Mouse (Mus musculus): Measurements from ENCODE around the gene Six3. TPM values are rescaled to one million over a fixed set of nuclear protein-coding genes. Genes with fewer than 3 reads are reported as not detected.

Six3 gene
- polyA plus RNA-seq, 1 experiment, result not detected

- no peak overlapping the region for H3K27ac ChIP-seq (ENCODE audit: control insufficient read depth, insufficient read depth, low read depth, low read length)
- H3K4me3 ChIP-seq (ENCODE audit: control insufficient read depth, low read depth, low read length), result no peak overlapping the region
- peaks cover 6% of the 10 kb centered on the region for H3K4me1 ChIP-seq (ENCODE audit: control insufficient read depth, insufficient read depth, low read length)
- H3K36me3 ChIP-seq (ENCODE audit: control insufficient read depth, insufficient read depth, low read length), result no peaks in the 10 kb centered on the region
- H3K27me3 ChIP-seq (ENCODE audit: control insufficient read depth, insufficient read depth, low read length), result peaks cover 5% of the 10 kb centered on the region
- no peak for TF ChIP-seq POLR2A (IDR thresholded peaks at IDR 0.05; ENCODE audit: control insufficient read depth, low read depth, low read length)
- no peak for TF ChIP-seq CTCF (IDR thresholded peaks at IDR 0.05; ENCODE audit: control insufficient read depth, insufficient read depth, insufficient replicate concordance, low read depth, low read length)
Measured at GRCm38 (mm10) chr17:85629396-85629795, 16.0 kb downstream of the Six3 start.

GRCm38 (mm10) chr17:85630296-85631050 lies 17.1 kb downstream of the Six3 start:
- H3K27ac ChIP-seq (ENCODE audit: control insufficient read depth, insufficient read depth, low read depth, low read length), result no peak overlapping the region
- peaks cover 6% of the 10 kb centered on the region for H3K4me1 ChIP-seq (ENCODE audit: control insufficient read depth, insufficient read depth, low read length)
- no peaks in the 10 kb centered on the region for H3K36me3 ChIP-seq (ENCODE audit: control insufficient read depth, insufficient read depth, low read length)
- TF ChIP-seq POLR2A (IDR thresholded peaks at IDR 0.05; ENCODE audit: control insufficient read depth, low read depth, low read length) (no peak), CTCF (IDR thresholded peaks at IDR 0.05; ENCODE audit: control insufficient read depth, insufficient read depth, insufficient replicate concordance, low read depth, low read length) (no peak)
- no peak overlapping the region for H3K4me3 ChIP-seq (ENCODE audit: control insufficient read depth, low read depth, low read length)
- peaks cover 2% of the 10 kb centered on the region; the same call in 1 of the 2 replicates for H3K27me3 ChIP-seq (ENCODE audit: control insufficient read depth, insufficient read depth, low read length)

GRCm38 (mm10) chr17:85631106-85631505 lies 17.7 kb downstream of the Six3 start:
- H3K27ac ChIP-seq (ENCODE audit: control insufficient read depth, insufficient read depth, low read depth, low read length), result no peak overlapping the region
- no peaks in the 10 kb centered on the region for H3K27me3 ChIP-seq (ENCODE audit: control insufficient read depth, insufficient read depth, low read length)
- H3K36me3 ChIP-seq (ENCODE audit: control insufficient read depth, insufficient read depth, low read length), result no peaks in the 10 kb centered on the region
- H3K4me3 ChIP-seq (ENCODE audit: control insufficient read depth, low read depth, low read length), result no peak overlapping the region
- peaks cover 4% of the 10 kb centered on the region for H3K4me1 ChIP-seq (ENCODE audit: control insufficient read depth, insufficient read depth, low read length)
- no peak for TF ChIP-seq POLR2A (IDR thresholded peaks at IDR 0.05; ENCODE audit: control insufficient read depth, low read depth, low read length)
- TF ChIP-seq CTCF (IDR thresholded peaks at IDR 0.05; ENCODE audit: control insufficient read depth, insufficient read depth, insufficient replicate concordance, low read depth, low read length), result peak; percentile 56; the same call in 1 of the 2 replicates

GRCm38 (mm10) chr17:85633619-85634018 lies 20.2 kb downstream of the Six3 start:
- H3K27me3 ChIP-seq (ENCODE audit: control insufficient read depth, insufficient read depth, low read length), result no peaks in the 10 kb centered on the region
- no peak overlapping the region for H3K4me3 ChIP-seq (ENCODE audit: control insufficient read depth, low read depth, low read length)
- no peaks in the 10 kb centered on the region for H3K36me3 ChIP-seq (ENCODE audit: control insufficient read depth, insufficient read depth, low read length)
- no peak overlapping the region for H3K27ac ChIP-seq (ENCODE audit: control insufficient read depth, insufficient read depth, low read depth, low read length)
- peaks cover 2% of the 10 kb centered on the region; the same call in 1 of the 2 replicates for H3K4me1 ChIP-seq (ENCODE audit: control insufficient read depth, insufficient read depth, low read length)
- TF ChIP-seq CTCF (IDR thresholded peaks at IDR 0.05; ENCODE audit: control insufficient read depth, insufficient read depth, insufficient replicate concordance, low read depth, low read length) (peak; percentile 72), POLR2A (IDR thresholded peaks at IDR 0.05; ENCODE audit: control insufficient read depth, low read depth, low read length) (no peak)

- H3K27ac ChIP-seq (ENCODE audit: control insufficient read depth, insufficient read depth, low read depth, low read length), result no peak overlapping the region
- H3K27me3 ChIP-seq (ENCODE audit: control insufficient read depth, insufficient read depth, low read length), result no peaks in the 10 kb centered on the region
- H3K36me3 ChIP-seq (ENCODE audit: control insufficient read depth, insufficient read depth, low read length), result no peaks in the 10 kb centered on the region
- no peaks in the 10 kb centered on the region for H3K4me1 ChIP-seq (ENCODE audit: control insufficient read depth, insufficient read depth, low read length)
- no peak for TF ChIP-seq POLR2A (IDR thresholded peaks at IDR 0.05; ENCODE audit: control insufficient read depth, low read depth, low read length)
- TF ChIP-seq CTCF (IDR thresholded peaks at IDR 0.05; ENCODE audit: control insufficient read depth, insufficient read depth, insufficient replicate concordance, low read depth, low read length), result no peak
- H3K4me3 ChIP-seq (ENCODE audit: control insufficient read depth, low read depth, low read length), result no peak overlapping the region
Measured at GRCm38 (mm10) chr17:85637876-85638275, 24.5 kb downstream of the Six3 start.

GRCm38 (mm10) chr17:85645312-85645711 lies 31.9 kb downstream of the Six3 start:
- H3K4me3 ChIP-seq (ENCODE audit: control insufficient read depth, low read depth, low read length), result no peak overlapping the region
- no peaks in the 10 kb centered on the region; the same call in 1 of the 2 replicates for H3K4me1 ChIP-seq (ENCODE audit: control insufficient read depth, insufficient read depth, low read length)
- no peak for TF ChIP-seq POLR2A (IDR thresholded peaks at IDR 0.05; ENCODE audit: control insufficient read depth, low read depth, low read length)
- TF ChIP-seq CTCF (IDR thresholded peaks at IDR 0.05; ENCODE audit: control insufficient read depth, insufficient read depth, insufficient replicate concordance, low read depth, low read length), result no peak
- H3K27ac ChIP-seq (ENCODE audit: control insufficient read depth, insufficient read depth, low read depth, low read length), result no peak overlapping the region
- H3K36me3 ChIP-seq (ENCODE audit: control insufficient read depth, insufficient read depth, low read length), result no peaks in the 10 kb centered on the region
- no peaks in the 10 kb centered on the region for H3K27me3 ChIP-seq (ENCODE audit: control insufficient read depth, insufficient read depth, low read length)

GRCm38 (mm10) chr17:85645718-85646665 lies 32.6 kb downstream of the Six3 start:
- H3K27me3 ChIP-seq (ENCODE audit: control insufficient read depth, insufficient read depth, low read length), result no peaks in the 10 kb centered on the region
- H3K4me1 ChIP-seq (ENCODE audit: control insufficient read depth, insufficient read depth, low read length), result no peaks in the 10 kb centered on the region; the same call in 1 of the 2 replicates
- no peaks in the 10 kb centered on the region for H3K36me3 ChIP-seq (ENCODE audit: control insufficient read depth, insufficient read depth, low read length)
- H3K4me3 ChIP-seq (ENCODE audit: control insufficient read depth, low read depth, low read length), result no peak overlapping the region; the same call in 1 of the 2 replicates
- H3K27ac ChIP-seq (ENCODE audit: control insufficient read depth, insufficient read depth, low read depth, low read length), result no peak overlapping the region
- TF ChIP-seq CTCF (IDR thresholded peaks at IDR 0.05; ENCODE audit: control insufficient read depth, insufficient read depth, insufficient replicate concordance, low read depth, low read length) (peak; percentile 20; the same call in 1 of the 2 replicates), POLR2A (IDR thresholded peaks at IDR 0.05; ENCODE audit: control insufficient read depth, low read depth, low read length) (no peak)

All from testis, adult 2 months (tissue).